Mouse (Mus musculus): ENCODE data around the gene Clcn6. TPM values are rescaled to one million over a fixed set of nuclear protein-coding genes. Genes with fewer than 3 reads are reported as not detected.

The Clcn6 gene
- polyA plus RNA-seq (2014; fragmentation: Nextera tagmentation; extraction: Ambion mirVana), result 5.4 and 6.1 TPM in 2 replicates

DNA sequence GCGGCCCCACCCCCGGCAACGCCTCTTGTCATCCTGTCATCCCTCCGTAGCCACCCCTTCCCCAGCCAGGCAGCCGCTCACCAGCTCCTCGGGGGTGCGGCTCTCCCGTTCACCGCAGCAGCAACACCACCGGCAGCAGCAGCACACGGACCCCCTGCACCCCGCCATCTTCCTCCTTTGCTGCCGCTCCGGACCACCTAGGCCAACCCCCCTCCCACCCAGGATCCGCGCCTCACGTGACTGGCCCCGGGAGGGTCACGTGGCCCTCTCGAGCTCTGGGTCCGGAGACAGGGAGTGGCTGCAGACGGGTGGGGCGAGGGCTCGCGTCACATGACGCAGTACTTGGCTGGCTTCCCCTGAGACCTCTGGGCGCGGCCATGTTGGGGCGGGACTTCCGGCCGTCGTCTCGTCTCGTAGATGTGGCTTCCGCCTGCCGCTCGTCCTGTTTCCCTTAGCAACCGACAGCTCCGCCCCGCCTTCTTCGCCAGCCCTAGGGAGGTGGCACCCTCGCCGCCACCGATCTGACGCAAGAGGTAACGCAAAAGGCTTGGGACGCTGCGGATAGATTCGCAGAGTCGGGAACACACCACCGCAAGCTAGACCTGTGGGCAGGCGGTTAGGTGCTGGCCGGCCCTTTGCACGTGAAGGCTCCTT, at the start of gene Clcn6, which contains the start of gene Mthfr:
TSS of gene Clcn6 (minus strand) at position 222 of the 654 bp plus-strand sequence.
TSS of gene Mthfr (plus strand) at position 478 of the 654 bp plus-strand sequence.
- Histone ChIP-seq H3K27ac (replicated peaks in 1 of 2; ENCODE audit: control insufficient read depth in 1 of 2, insufficient read depth in 1 of 2, low read depth in 2 of 2, low read length in 2 of 2) (peak within 1 kb of the TSS; percentile 62 to 81), H3K4me3 (ENCODE audit: control insufficient read depth in 1 of 2, insufficient read depth in 1 of 2, low read depth in 1 of 2, low read length in 2 of 2) (peak within 1 kb of the TSS; percentile 79 to 88), H3K36me3 (ENCODE audit: control insufficient read depth, insufficient read depth, low read length) (peaks cover 32% of the 10 kb centered on the region), H3K9me3 (ENCODE audit: control insufficient read depth, low read length) (no peaks in the 10 kb centered on the region), H3K4me1 (ENCODE audit: control insufficient read depth in 2 of 2, insufficient read depth in 2 of 2, low read length in 2 of 2) (peaks cover 20 to 39% of the 10 kb centered on the region in 2 experiments), H3K4me2 (ENCODE audit: low read length) (peak within 1 kb of the TSS; percentile 86), H3K9ac (ENCODE audit: low read length) (peak within 1 kb of the TSS; percentile 79), H3K27me3 (ENCODE audit: control insufficient read depth, insufficient read depth, low read length) (no peaks in the 10 kb centered on the region)
- under 1% methylated on average over 54 of the region's 54 CpGs for WGBS
- peak; percentile 94 for ATAC-seq (ENCODE audit: insufficient number of reproducible peaks, insufficient read depth, low FRiP score, low read depth)

DNA sequence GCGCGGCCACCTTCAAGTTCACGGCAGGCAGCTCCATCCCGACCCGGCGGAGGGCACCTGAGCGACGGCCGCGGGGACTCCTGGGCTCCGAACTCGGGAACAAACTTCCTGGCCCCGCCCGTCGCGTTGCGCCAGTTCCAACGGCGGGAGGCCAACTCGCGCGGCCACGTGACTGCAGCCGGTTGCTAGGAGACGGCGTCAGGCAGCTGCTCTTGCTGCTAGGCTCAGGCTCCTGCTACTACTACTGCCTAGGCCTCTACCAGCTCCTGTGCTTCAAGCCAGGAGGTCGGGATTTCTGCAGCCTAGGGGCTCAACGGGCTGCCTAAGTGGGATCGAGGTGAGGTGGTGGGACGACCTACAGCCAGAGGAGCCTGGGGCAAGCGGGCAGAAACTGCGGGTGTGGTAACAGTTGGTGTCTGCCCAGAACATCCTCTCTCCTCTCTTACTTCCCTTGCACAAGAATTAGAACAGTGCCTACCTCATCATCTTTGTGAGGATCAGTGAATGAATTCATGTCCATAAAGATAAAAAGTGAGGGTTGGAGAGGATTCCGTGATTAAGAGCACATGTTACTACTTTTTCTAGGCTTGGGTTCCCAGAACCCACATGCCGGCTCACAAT, 49.4 kb upstream of the Clcn6 start, which contains the start of gene Agtrap:
TSS of gene Agtrap (minus strand) at position 125 of the 621 bp plus-strand sequence.
- Histone ChIP-seq H3K27ac (replicated peaks in 1 of 2; ENCODE audit: control insufficient read depth in 1 of 2, insufficient read depth in 1 of 2, low read depth in 2 of 2, low read length in 2 of 2) (peak within 1 kb of the TSS; percentile 60 to 81), H3K27me3 (ENCODE audit: control insufficient read depth, insufficient read depth, low read length) (no peaks in the 10 kb centered on the region)
- peak; percentile 84 for ATAC-seq (ENCODE audit: insufficient number of reproducible peaks, insufficient read depth, low FRiP score, low read depth)

DNA sequence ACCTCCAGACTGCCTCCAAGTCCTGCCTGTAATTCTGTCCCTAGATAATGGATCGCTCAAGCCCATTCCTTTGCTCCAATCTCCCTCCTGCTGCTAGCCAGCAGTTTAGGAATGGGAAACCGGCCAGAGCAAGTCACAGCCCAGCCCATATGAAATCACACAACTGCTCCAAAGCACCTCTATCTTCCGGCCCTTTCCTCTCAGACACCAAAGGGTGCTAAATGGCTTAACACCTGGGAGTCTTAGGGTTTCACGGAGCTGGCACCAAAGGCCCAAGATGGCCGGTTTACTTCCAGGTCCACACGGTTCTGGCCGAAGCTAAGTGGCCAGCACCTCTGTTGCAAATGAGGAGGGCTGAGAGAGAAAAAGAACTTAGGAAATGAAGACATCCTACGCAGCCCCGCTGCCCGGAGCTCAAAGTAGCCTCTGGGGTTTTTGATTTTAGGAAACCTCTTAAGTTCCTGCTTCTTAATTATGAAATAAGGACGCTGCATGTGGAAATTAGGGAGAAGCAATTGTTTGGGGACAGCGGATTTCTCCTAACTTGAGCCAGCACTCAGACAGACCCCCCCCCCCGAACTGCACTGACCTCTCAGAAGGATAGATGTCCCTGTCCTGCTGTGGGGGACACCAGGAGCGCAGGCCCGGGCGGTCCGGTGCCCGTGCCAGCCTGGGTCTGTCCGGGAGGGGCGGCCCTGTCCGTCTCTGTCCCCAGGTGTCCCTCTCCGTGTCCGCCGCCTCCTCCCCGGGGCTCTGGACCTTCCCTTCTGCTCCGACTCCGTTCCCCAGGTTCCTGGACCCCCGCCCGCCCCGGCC, 48.7 kb upstream of the Clcn6 start:
- 2% methylated on average over 30 of the region's 30 CpGs for WGBS
- Histone ChIP-seq H3K9ac (ENCODE audit: low read length) (peak overlapping the region; percentile 94), H3K9me3 (ENCODE audit: control insufficient read depth, low read length) (no peaks in the 10 kb centered on the region), H3K27me3 (ENCODE audit: control insufficient read depth, insufficient read depth, low read length) (no peaks in the 10 kb centered on the region), H3K4me1 (ENCODE audit: control insufficient read depth in 2 of 2, insufficient read depth in 2 of 2, low read length in 2 of 2) (peaks cover 26 to 41% of the 10 kb centered on the region in 2 experiments), H3K4me2 (ENCODE audit: low read length) (peak overlapping the region; percentile 84), H3K4me3 (ENCODE audit: control insufficient read depth in 1 of 2, insufficient read depth in 1 of 2, low read depth in 1 of 2, low read length in 2 of 2) (peak overlapping the region; percentile 66 to 87), H3K27ac (replicated peaks in 1 of 2; ENCODE audit: control insufficient read depth in 1 of 2, insufficient read depth in 1 of 2, low read depth in 2 of 2, low read length in 2 of 2) (peak overlapping the region; percentile 60 to 81), H3K36me3 (ENCODE audit: control insufficient read depth, insufficient read depth, low read length) (no peaks in the 10 kb centered on the region)
- peak; percentile 43 for ATAC-seq (ENCODE audit: insufficient number of reproducible peaks, insufficient read depth, low FRiP score, low read depth)

More for the DNA sequence above, 49.4 kb upstream of the Clcn6 start, which contains the start of gene Agtrap:
- WGBS, result 6% methylated on average over 33 of the region's 34 CpGs
- Histone ChIP-seq H3K36me3 (ENCODE audit: control insufficient read depth, insufficient read depth, low read length) (no peaks in the 10 kb centered on the region), H3K4me3 (ENCODE audit: control insufficient read depth in 1 of 2, insufficient read depth in 1 of 2, low read depth in 1 of 2, low read length in 2 of 2) (peak within 1 kb of the TSS; percentile 66 to 87), H3K4me2 (ENCODE audit: low read length) (peak within 1 kb of the TSS; percentile 84), H3K9ac (ENCODE audit: low read length) (peak within 1 kb of the TSS; percentile 94), H3K4me1 (ENCODE audit: control insufficient read depth in 2 of 2, insufficient read depth in 2 of 2, low read length in 2 of 2) (peaks cover 23 to 36% of the 10 kb centered on the region in 2 experiments), H3K9me3 (ENCODE audit: control insufficient read depth, low read length) (no peaks in the 10 kb centered on the region)

DNA sequence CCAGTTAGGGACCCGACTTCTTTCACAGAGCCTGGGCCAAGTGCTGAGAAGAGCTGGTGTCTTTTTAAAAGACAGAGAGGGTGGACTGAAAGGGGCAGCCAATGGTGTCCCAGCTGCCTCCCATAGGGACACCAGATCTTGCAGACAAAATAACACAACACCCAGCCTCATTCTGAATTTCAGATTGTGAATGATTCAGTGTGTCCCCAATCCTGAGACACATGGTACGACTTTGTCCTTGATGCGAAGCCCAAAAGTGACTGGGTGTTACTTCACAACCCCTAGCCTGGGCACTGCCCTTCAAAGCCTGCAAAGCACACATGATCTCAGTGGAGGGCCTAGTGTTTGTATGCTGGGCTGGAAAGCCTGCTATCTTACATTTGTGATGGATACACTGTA, 47.3 kb upstream of the Clcn6 start:
- no peak overlapping the region for H3K27ac ChIP-seq (replicated peaks in 1 of 2; ENCODE audit: control insufficient read depth in 1 of 2, insufficient read depth in 1 of 2, low read depth in 2 of 2, low read length in 2 of 2)
- no peak overlapping the region for H3K9ac ChIP-seq (ENCODE audit: low read length)
- H3K9me3 ChIP-seq (ENCODE audit: control insufficient read depth, low read length), result no peaks in the 10 kb centered on the region
- no peaks in the 10 kb centered on the region for H3K27me3 ChIP-seq (ENCODE audit: control insufficient read depth, insufficient read depth, low read length)
- H3K4me1 ChIP-seq (ENCODE audit: control insufficient read depth in 2 of 2, insufficient read depth in 2 of 2, low read length in 2 of 2), result peaks cover 26 to 41% of the 10 kb centered on the region in 2 experiments
- 77% methylated on average over 3 of the region's 3 CpGs for WGBS
- no peak overlapping the region for H3K4me2 ChIP-seq (ENCODE audit: low read length)
- H3K4me3 ChIP-seq (ENCODE audit: control insufficient read depth in 1 of 2, insufficient read depth in 1 of 2, low read depth in 1 of 2, low read length in 2 of 2), result no peak overlapping the region
- H3K36me3 ChIP-seq (ENCODE audit: control insufficient read depth, insufficient read depth, low read length), result peaks cover 13% of the 10 kb centered on the region
- no peak for ATAC-seq (ENCODE audit: insufficient number of reproducible peaks, insufficient read depth, low FRiP score, low read depth)

DNA sequence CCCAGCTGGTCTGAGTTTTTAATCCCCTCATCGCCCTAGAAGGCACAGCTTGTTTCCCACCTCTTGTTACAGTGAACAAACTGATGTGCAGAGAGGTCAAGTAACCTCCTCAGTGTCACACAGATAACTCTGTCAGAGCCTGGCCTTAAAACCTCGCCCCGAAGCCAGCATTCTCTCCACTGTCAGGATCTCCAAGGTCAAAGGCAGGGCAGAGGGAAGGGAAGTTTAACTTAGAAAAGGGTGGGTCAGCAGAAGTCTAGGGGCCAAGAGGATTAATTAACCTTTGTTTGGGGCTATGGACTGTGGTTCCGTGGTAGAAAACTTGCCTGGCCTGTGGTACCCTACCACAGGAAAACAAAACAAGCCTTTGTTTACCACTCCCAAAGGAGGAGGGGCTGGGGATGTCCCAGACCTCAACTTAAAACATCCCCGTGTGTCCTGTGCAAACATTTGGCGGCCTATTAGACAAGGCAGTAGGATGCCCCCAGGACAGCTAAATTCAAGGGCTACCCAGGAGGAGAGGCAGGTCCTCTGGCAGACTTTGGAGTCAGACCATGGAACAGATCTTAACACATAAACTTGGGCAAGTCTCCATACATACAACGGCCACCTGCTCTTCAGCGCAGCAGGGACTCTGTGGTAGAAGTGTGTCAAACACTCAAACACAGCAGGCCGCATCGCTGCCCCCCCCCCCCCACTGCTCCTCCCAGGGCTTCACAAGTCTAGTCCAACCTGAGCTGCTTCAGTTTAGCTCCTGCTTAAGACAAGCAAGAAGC, 46.7 kb upstream of the Clcn6 start:
- H3K27me3 ChIP-seq (ENCODE audit: control insufficient read depth, insufficient read depth, low read length), result no peaks in the 10 kb centered on the region
- ATAC-seq (ENCODE audit: insufficient number of reproducible peaks, insufficient read depth, low FRiP score, low read depth), result no peak
- H3K4me2 ChIP-seq (ENCODE audit: low read length), result no peak overlapping the region
- H3K4me3 ChIP-seq (ENCODE audit: control insufficient read depth in 1 of 2, insufficient read depth in 1 of 2, low read depth in 1 of 2, low read length in 2 of 2), result no peak overlapping the region
- H3K9me3 ChIP-seq (ENCODE audit: control insufficient read depth, low read length), result no peaks in the 10 kb centered on the region
- peak overlapping the region; percentile 34; the same call in 1 of the 2 replicates for H3K9ac ChIP-seq (ENCODE audit: low read length)
- WGBS, result 48% methylated on average over 10 of the region's 10 CpGs
- H3K36me3 ChIP-seq (ENCODE audit: control insufficient read depth, insufficient read depth, low read length), result peaks cover 17% of the 10 kb centered on the region
- no peak overlapping the region for H3K27ac ChIP-seq (replicated peaks in 1 of 2; ENCODE audit: control insufficient read depth in 1 of 2, insufficient read depth in 1 of 2, low read depth in 2 of 2, low read length in 2 of 2)
- H3K4me1 ChIP-seq (ENCODE audit: control insufficient read depth in 2 of 2, insufficient read depth in 2 of 2, low read length in 2 of 2), result peaks cover 26 to 41% of the 10 kb centered on the region in 2 experiments

DNA sequence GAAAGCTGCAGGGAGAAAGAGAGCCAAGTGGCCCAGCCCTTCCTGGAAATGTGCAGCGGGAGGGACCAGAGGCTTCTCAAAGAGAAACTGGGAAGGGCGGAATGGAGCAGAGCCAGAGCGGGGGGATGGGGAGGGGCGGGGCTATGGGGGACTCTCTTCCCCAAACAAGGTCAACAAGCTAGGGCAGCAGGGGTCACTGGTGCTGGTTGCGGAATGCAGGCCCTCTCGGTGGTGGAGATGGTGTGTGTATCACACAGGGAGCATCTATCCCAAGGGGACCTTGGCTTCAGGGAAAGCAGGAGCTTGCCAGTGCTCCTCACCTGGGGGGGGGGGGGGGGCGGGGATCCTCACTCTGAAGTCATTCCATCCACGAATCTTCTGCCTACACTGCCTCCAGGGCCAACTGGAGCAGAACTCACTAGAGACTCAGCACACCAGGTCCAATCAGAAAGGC, 45.7 kb upstream of the Clcn6 start:
- H3K9ac ChIP-seq (ENCODE audit: low read length), result peak overlapping the region; percentile 22; the same call in 1 of the 2 replicates
- no peaks in the 10 kb centered on the region for H3K27me3 ChIP-seq (ENCODE audit: control insufficient read depth, insufficient read depth, low read length)
- ATAC-seq (ENCODE audit: insufficient number of reproducible peaks, insufficient read depth, low FRiP score, low read depth), result no peak
- 18% methylated on average over 8 of the region's 8 CpGs for WGBS
- 0 out of 4 replicates have a peak overlapping the region, but pooled peaks of 1 of the 2 experiments have one; percentile 6 for H3K27ac ChIP-seq (replicated peaks in 1 of 2; ENCODE audit: control insufficient read depth in 1 of 2, insufficient read depth in 1 of 2, low read depth in 2 of 2, low read length in 2 of 2)
- H3K4me3 ChIP-seq (ENCODE audit: control insufficient read depth in 1 of 2, insufficient read depth in 1 of 2, low read depth in 1 of 2, low read length in 2 of 2), result no peak overlapping the region
- no peak overlapping the region for H3K4me2 ChIP-seq (ENCODE audit: low read length)
- H3K36me3 ChIP-seq (ENCODE audit: control insufficient read depth, insufficient read depth, low read length), result peaks cover 27% of the 10 kb centered on the region
- H3K4me1 ChIP-seq (ENCODE audit: control insufficient read depth in 2 of 2, insufficient read depth in 2 of 2, low read length in 2 of 2), result peaks cover 26 to 41% of the 10 kb centered on the region in 2 experiments
- no peaks in the 10 kb centered on the region for H3K9me3 ChIP-seq (ENCODE audit: control insufficient read depth, low read length)
